Mouse (Mus musculus): ENCODE measurements around the gene Ugt2b38.

- TF ChIP-seq POLR2A (IDR thresholded peaks at IDR 0.05; ENCODE audit: insufficient read depth, low read length) (no peak), CTCF (IDR thresholded peaks at IDR 0.05; ENCODE audit: low read depth, low read length) (no peak)
These were observed 44.2 kb downstream of the Ugt2b38 start for GRCm38 (mm10) chr5:87379825-87380224.

All from ES-Bruce4 (cell line).